Mouse (Mus musculus): Measurements from ENCODE around the gene Fopnl. TPM values are rescaled to one million over a fixed set of nuclear protein-coding genes. Genes with fewer than 3 reads are reported as not detected.
A peak's percentile ranks its signal among the peaks of the same experiment; 100 is the strongest.

The Fopnl gene
- polyA plus RNA-seq, 1 experiment from 2014 or later, result 105 TPM

DNA sequence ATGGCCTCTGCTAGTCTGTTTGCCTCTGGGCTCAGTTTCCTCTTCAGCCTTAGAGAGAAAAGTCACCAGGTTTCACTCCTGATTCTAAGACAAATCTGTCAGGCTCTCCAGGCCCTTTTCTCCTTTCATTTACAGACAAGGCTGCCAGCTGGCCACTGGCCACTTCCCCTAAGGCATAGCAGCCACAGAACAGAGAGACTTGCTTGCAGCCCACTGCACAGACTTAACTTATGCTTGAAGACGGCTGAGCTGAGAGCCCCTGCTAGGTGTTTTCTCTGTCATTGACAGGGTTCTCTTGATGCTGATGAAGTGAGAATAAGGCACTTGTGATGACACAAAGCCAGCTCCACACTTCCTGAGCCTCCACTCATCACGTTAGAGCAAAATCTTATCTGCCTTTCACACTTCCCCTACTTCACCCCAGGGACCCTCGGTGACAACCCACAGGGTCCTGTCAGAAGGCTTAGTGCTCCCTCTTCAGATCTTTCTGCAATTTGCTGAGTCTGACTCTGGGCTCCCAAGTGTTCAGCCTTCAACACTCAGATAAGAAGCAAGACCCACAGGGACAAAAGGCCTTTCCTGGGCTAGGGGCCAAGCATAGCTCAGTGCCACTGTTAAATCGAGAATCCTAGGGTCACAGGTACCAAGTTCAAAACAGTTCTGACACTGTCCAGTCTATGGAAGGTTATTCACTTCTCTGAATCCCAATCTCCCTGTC lies 51.8 kb downstream of the Fopnl start:
- no peaks in the 10 kb centered on the region for H3K9me3 ChIP-seq (ENCODE audit: control insufficient read depth, low read length)
- peaks cover 3% of the 10 kb centered on the region; the same call in 1 of the 2 replicates for H3K36me3 ChIP-seq (ENCODE audit: control insufficient read depth, insufficient read depth, low read length)
- no peak for DNase-seq (ENCODE audit: low spot score)
- no peak for TF ChIP-seq CTCF (IDR thresholded peaks at IDR 0.05; ENCODE audit: low read depth)
- no peak for TF ChIP-seq EP300 (optimal IDR thresholded peaks at IDR 0.05)
- H3K4me2 ChIP-seq (replicated peaks; ENCODE audit: low read depth), result no peak overlapping the region
- H3K4me3 ChIP-seq (ENCODE audit: low read depth, low read length), result no peak overlapping the region
- no peak for ATAC-seq (ENCODE audit: low FRiP score, low TSS enrichment)
- no peak overlapping the region for H3K27ac ChIP-seq (replicated peaks)
- no peaks in the 10 kb centered on the region for H3K27me3 ChIP-seq (ENCODE audit: control insufficient read depth, insufficient read depth, low read length)
- H3K9ac ChIP-seq (ENCODE audit: low read length), result no peak overlapping the region
- WGBS, result 29% methylated on average over 4 of the region's 4 CpGs
- H3K4me1 ChIP-seq (replicated peaks; ENCODE audit: control insufficient read depth, insufficient read depth), result no peaks in the 10 kb centered on the region

GRCm38 (mm10) chr16:14264504-14264903 lies 52.7 kb downstream of the Fopnl start:
- Histone ChIP-seq H3K36me3 (ENCODE audit: control insufficient read depth, insufficient read depth, low read length) (peaks cover 3% of the 10 kb centered on the region; the same call in 1 of the 2 replicates), H3K27ac (replicated peaks) (no peak overlapping the region), H3K4me3 (ENCODE audit: low read depth, low read length) (no peak overlapping the region), H3K4me1 (replicated peaks; ENCODE audit: control insufficient read depth, insufficient read depth) (no peaks in the 10 kb centered on the region), H3K4me2 (replicated peaks; ENCODE audit: low read depth) (no peak overlapping the region), H3K9ac (ENCODE audit: low read length) (no peak overlapping the region), H3K27me3 (ENCODE audit: control insufficient read depth, insufficient read depth, low read length) (no peaks in the 10 kb centered on the region), H3K9me3 (ENCODE audit: control insufficient read depth, low read length) (no peaks in the 10 kb centered on the region)
- DNase-seq (ENCODE audit: low spot score) (no peak), ATAC-seq (ENCODE audit: low FRiP score, low TSS enrichment) (no peak)
- TF ChIP-seq CTCF (IDR thresholded peaks at IDR 0.05; ENCODE audit: low read depth) (no peak), EP300 (optimal IDR thresholded peaks at IDR 0.05) (no peak)
- 66% methylated on average over 2 of the region's 2 CpGs for WGBS

GRCm38 (mm10) chr16:14263241-14263640 lies 54.0 kb downstream of the Fopnl start:
- Histone ChIP-seq H3K36me3 (ENCODE audit: control insufficient read depth, insufficient read depth, low read length) (peaks cover 3% of the 10 kb centered on the region; the same call in 1 of the 2 replicates), H3K9ac (ENCODE audit: low read length) (no peak overlapping the region), H3K27me3 (ENCODE audit: control insufficient read depth, insufficient read depth, low read length) (no peaks in the 10 kb centered on the region), H3K4me3 (ENCODE audit: low read depth, low read length) (no peak overlapping the region), H3K4me1 (replicated peaks; ENCODE audit: control insufficient read depth, insufficient read depth) (no peaks in the 10 kb centered on the region), H3K9me3 (ENCODE audit: control insufficient read depth, low read length) (no peaks in the 10 kb centered on the region), H3K4me2 (replicated peaks; ENCODE audit: low read depth) (no peak overlapping the region), H3K27ac (replicated peaks) (no peak overlapping the region)
- no peak for ATAC-seq (ENCODE audit: low FRiP score, low TSS enrichment)
- TF ChIP-seq EP300 (optimal IDR thresholded peaks at IDR 0.05) (no peak), CTCF (IDR thresholded peaks at IDR 0.05; ENCODE audit: low read depth) (no peak)
- WGBS, result 70% methylated on average over 6 of the region's 6 CpGs
- no peak for DNase-seq (ENCODE audit: low spot score)

GRCm38 (mm10) chr16:14262410-14262809 lies 54.8 kb downstream of the Fopnl start:
- H3K4me1 ChIP-seq (replicated peaks; ENCODE audit: control insufficient read depth, insufficient read depth), result no peaks in the 10 kb centered on the region
- H3K9ac ChIP-seq (ENCODE audit: low read length), result no peak overlapping the region
- H3K4me2 ChIP-seq (replicated peaks; ENCODE audit: low read depth), result no peak overlapping the region
- no peak overlapping the region for H3K4me3 ChIP-seq (ENCODE audit: low read depth, low read length)
- TF ChIP-seq EP300 (optimal IDR thresholded peaks at IDR 0.05) (no peak), CTCF (IDR thresholded peaks at IDR 0.05; ENCODE audit: low read depth) (no peak)
- DNase-seq (ENCODE audit: low spot score), result no peak
- no peak; the same call in 1 of the 2 replicates for ATAC-seq (ENCODE audit: low FRiP score, low TSS enrichment)
- no peaks in the 10 kb centered on the region for H3K9me3 ChIP-seq (ENCODE audit: control insufficient read depth, low read length)
- peaks cover 3% of the 10 kb centered on the region; the same call in 1 of the 2 replicates for H3K36me3 ChIP-seq (ENCODE audit: control insufficient read depth, insufficient read depth, low read length)
- H3K27ac ChIP-seq (replicated peaks), result 0 out of 2 replicates have a peak overlapping the region, but pooled peaks have one; percentile 40
- no peaks in the 10 kb centered on the region for H3K27me3 ChIP-seq (ENCODE audit: control insufficient read depth, insufficient read depth, low read length)
- 24% methylated on average over 1 of the region's 1 CpGs for WGBS

DNA sequence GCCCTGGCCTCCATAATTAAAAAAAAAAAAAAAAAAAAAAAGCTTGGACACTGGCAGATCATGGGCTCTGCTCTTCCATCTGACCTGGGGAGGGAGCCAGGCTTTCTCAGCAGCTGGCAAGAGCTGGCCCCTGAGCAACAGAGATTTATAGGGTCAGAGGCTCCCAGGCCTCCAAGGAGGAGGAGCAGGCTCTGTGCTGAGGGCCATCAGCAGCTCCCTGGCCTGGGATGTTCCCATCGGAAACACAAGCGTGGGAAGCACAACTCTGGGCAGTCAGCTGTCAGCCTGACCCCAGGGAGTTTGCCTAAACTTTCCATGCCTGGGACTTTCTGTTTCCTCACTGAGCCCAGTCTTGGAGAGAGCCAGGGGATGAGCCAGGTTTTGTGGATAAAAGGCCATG lies 58.3 kb downstream of the Fopnl start:
- H3K4me3 ChIP-seq (ENCODE audit: low read depth, low read length), result no peak overlapping the region
- peaks cover 3% of the 10 kb centered on the region; the same call in 1 of the 2 replicates for H3K36me3 ChIP-seq (ENCODE audit: control insufficient read depth, insufficient read depth, low read length)
- ATAC-seq (ENCODE audit: low FRiP score, low TSS enrichment), result no peak
- H3K27me3 ChIP-seq (ENCODE audit: control insufficient read depth, insufficient read depth, low read length), result no peaks in the 10 kb centered on the region
- H3K4me2 ChIP-seq (replicated peaks; ENCODE audit: low read depth), result no peak overlapping the region
- no peaks in the 10 kb centered on the region for H3K4me1 ChIP-seq (replicated peaks; ENCODE audit: control insufficient read depth, insufficient read depth)
- no peak for DNase-seq (ENCODE audit: low spot score)
- no peak overlapping the region for H3K9ac ChIP-seq (ENCODE audit: low read length)
- TF ChIP-seq CTCF (IDR thresholded peaks at IDR 0.05; ENCODE audit: low read depth) (no peak), EP300 (optimal IDR thresholded peaks at IDR 0.05) (no peak)
- H3K27ac ChIP-seq (replicated peaks), result 0 out of 2 replicates have a peak overlapping the region, but pooled peaks have one; percentile 18
- 33% methylated on average over 2 of the region's 2 CpGs for WGBS
- no peaks in the 10 kb centered on the region for H3K9me3 ChIP-seq (ENCODE audit: control insufficient read depth, low read length)

DNA sequence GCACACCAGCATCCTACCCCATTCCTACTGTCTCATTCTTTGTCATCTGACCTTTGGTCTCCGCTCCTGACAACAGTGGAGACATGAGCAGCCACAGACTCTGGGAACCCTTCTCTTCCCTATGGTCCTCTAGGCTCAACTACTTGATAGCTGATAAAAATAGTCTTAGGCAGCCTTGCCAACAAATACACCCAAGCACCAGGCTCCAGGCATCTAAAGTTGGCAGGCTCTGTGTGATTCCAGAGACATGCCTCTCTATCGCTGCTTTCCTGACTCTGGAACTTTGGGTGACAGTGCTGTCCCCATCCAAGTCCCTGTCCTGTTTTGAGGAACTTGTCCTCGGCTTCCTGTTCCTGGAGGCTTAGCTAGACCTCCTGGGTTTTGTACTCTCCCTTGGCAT lies 63.6 kb downstream of the Fopnl start:
- Histone ChIP-seq H3K9ac (ENCODE audit: low read length) (no peak overlapping the region), H3K4me1 (replicated peaks; ENCODE audit: control insufficient read depth, insufficient read depth) (no peaks in the 10 kb centered on the region), H3K27ac (replicated peaks) (no peak overlapping the region), H3K36me3 (ENCODE audit: control insufficient read depth, insufficient read depth, low read length) (no peaks in the 10 kb centered on the region), H3K27me3 (ENCODE audit: control insufficient read depth, insufficient read depth, low read length) (no peaks in the 10 kb centered on the region), H3K9me3 (ENCODE audit: control insufficient read depth, low read length) (no peaks in the 10 kb centered on the region), H3K4me3 (ENCODE audit: low read depth, low read length) (no peak overlapping the region), H3K4me2 (replicated peaks; ENCODE audit: low read depth) (no peak overlapping the region)
- WGBS, result 71% methylated on average over 3 of the region's 3 CpGs
- TF ChIP-seq EP300 (optimal IDR thresholded peaks at IDR 0.05) (no peak), CTCF (IDR thresholded peaks at IDR 0.05; ENCODE audit: low read depth) (no peak)
- no peak for DNase-seq (ENCODE audit: low spot score)
- peak; percentile 31; the same call in 1 of the 2 replicates for ATAC-seq (ENCODE audit: low FRiP score, low TSS enrichment)

Measured in stomach, postnatal 0 days (tissue).